Mouse (Mus musculus): Measurements from ENCODE around the gene Rffl. TPM values are rescaled to one million over a fixed set of nuclear protein-coding genes. Genes with fewer than 3 reads are reported as not detected.

Gene Rffl
- 4.3 and 5.0 TPM in 2 replicates for polyA plus RNA-seq (2014; fragmentation: Nextera tagmentation; extraction: Ambion mirVana)

GRCm38 (mm10) chr11:82871031-82871446 lies at the start of gene Rffl:
TSS of gene Rffl (minus strand) at chr11:82871210.
- Histone ChIP-seq H3K9ac (peak within 1 kb of the TSS; percentile 77), H3K4me2 (replicated peaks) (peak within 1 kb of the TSS; percentile 84), H3K9me3 (ENCODE audit: control insufficient read depth, low read length) (no peaks in the 10 kb centered on the region), H3K4me1 (replicated peaks; ENCODE audit: control insufficient read depth, insufficient read depth, low read length) (no peaks in the 10 kb centered on the region; the same call in 1 of the 2 replicates), H3K27ac (no peak within 1 kb of the TSS), H3K36me3 (replicated peaks; ENCODE audit: control insufficient read depth, insufficient read depth) (no peaks in the 10 kb centered on the region), H3K27me3 (ENCODE audit: control insufficient read depth, insufficient read depth, low read length) (no peaks in the 10 kb centered on the region), H3K4me3 (replicated peaks; ENCODE audit: low read length) (peak within 1 kb of the TSS; percentile 73)
- DNase-seq (ENCODE audit: low spot score) (peak; percentile 94), ATAC-seq (ENCODE audit: low FRiP score) (peak; percentile 93)
- WGBS = 1% methylated on average over 22 of the region's 43 CpGs

- 68% methylated on average over 10 of the region's 10 CpGs for WGBS
- Histone ChIP-seq H3K9me3 (ENCODE audit: control insufficient read depth, low read length) (no peaks in the 10 kb centered on the region), H3K9ac (no peak overlapping the region), H3K27me3 (ENCODE audit: control insufficient read depth, insufficient read depth, low read length) (peaks cover 9% of the 10 kb centered on the region; the same call in 1 of the 2 replicates), H3K36me3 (replicated peaks; ENCODE audit: control insufficient read depth, insufficient read depth) (no peaks in the 10 kb centered on the region), H3K4me3 (replicated peaks; ENCODE audit: low read length) (no peak overlapping the region), H3K4me2 (replicated peaks) (no peak overlapping the region), H3K4me1 (replicated peaks; ENCODE audit: control insufficient read depth, insufficient read depth, low read length) (no peaks in the 10 kb centered on the region), H3K27ac (no peak overlapping the region)
- no peak for DNase-seq (ENCODE audit: low spot score)
- ATAC-seq (ENCODE audit: low FRiP score) = no peak
These were observed 49.8 kb upstream of the Rffl start for GRCm38 (mm10) chr11:82920768-82921167.

GRCm38 (mm10) chr11:82914711-82915352 lies 43.8 kb upstream of the Rffl start:
- DNase-seq (ENCODE audit: low spot score) (peak; percentile 93), ATAC-seq (ENCODE audit: low FRiP score) (peak; percentile 68; the same call in 1 of the 2 replicates)
- H3K4me2 ChIP-seq (replicated peaks) = peak overlapping the region; percentile 38
- H3K9ac ChIP-seq = peak overlapping the region; percentile 16; the same call in 1 of the 2 replicates
- H3K4me3 ChIP-seq (replicated peaks; ENCODE audit: low read length) = no peak overlapping the region
- H3K4me1 ChIP-seq (replicated peaks; ENCODE audit: control insufficient read depth, insufficient read depth, low read length) = no peaks in the 10 kb centered on the region
- 11% methylated on average over 16 of the region's 16 CpGs for WGBS
- no peak overlapping the region for H3K27ac ChIP-seq
- no peaks in the 10 kb centered on the region for H3K9me3 ChIP-seq (ENCODE audit: control insufficient read depth, low read length)
- no peaks in the 10 kb centered on the region for H3K36me3 ChIP-seq (replicated peaks; ENCODE audit: control insufficient read depth, insufficient read depth)
- peaks cover 6% of the 10 kb centered on the region; the same call in 1 of the 2 replicates for H3K27me3 ChIP-seq (ENCODE audit: control insufficient read depth, insufficient read depth, low read length)

GRCm38 (mm10) chr11:82910679-82911389 lies 39.8 kb upstream of the Rffl start:
- Histone ChIP-seq H3K36me3 (replicated peaks; ENCODE audit: control insufficient read depth, insufficient read depth) (peaks cover 4% of the 10 kb centered on the region; the same call in 1 of the 2 replicates), H3K9me3 (ENCODE audit: control insufficient read depth, low read length) (no peaks in the 10 kb centered on the region), H3K27ac (no peak overlapping the region), H3K4me2 (replicated peaks) (no peak overlapping the region), H3K4me3 (replicated peaks; ENCODE audit: low read length) (no peak overlapping the region), H3K9ac (no peak overlapping the region), H3K27me3 (ENCODE audit: control insufficient read depth, insufficient read depth, low read length) (no peaks in the 10 kb centered on the region), H3K4me1 (replicated peaks; ENCODE audit: control insufficient read depth, insufficient read depth, low read length) (peaks cover 7% of the 10 kb centered on the region)
- DNase-seq (ENCODE audit: low spot score) (no peak), ATAC-seq (ENCODE audit: low FRiP score) (no peak)
- WGBS = 82% methylated on average over 11 of the region's 11 CpGs

- no peak for DNase-seq (ENCODE audit: low spot score)
- no peak within 1 kb of the TSS for H3K4me2 ChIP-seq (replicated peaks)
- no peak for ATAC-seq (ENCODE audit: low FRiP score)
- H3K36me3 ChIP-seq (replicated peaks; ENCODE audit: control insufficient read depth, insufficient read depth) = peaks cover 9% of the 10 kb centered on the region
- H3K9me3 ChIP-seq (ENCODE audit: control insufficient read depth, low read length) = no peaks in the 10 kb centered on the region
- no peaks in the 10 kb centered on the region for H3K27me3 ChIP-seq (ENCODE audit: control insufficient read depth, insufficient read depth, low read length)
- H3K4me3 ChIP-seq (replicated peaks; ENCODE audit: low read length) = no peak within 1 kb of the TSS
- no peak within 1 kb of the TSS for H3K27ac ChIP-seq
- WGBS = 87% methylated on average over 4 of the region's 4 CpGs
- H3K4me1 ChIP-seq (replicated peaks; ENCODE audit: control insufficient read depth, insufficient read depth, low read length) = peaks cover 7% of the 10 kb centered on the region
- H3K9ac ChIP-seq = no peak within 1 kb of the TSS
These were observed 39.2 kb upstream of the Rffl start, which contains the start of gene Unc45b for GRCm38 (mm10) chr11:82910250-82910649. TSS of gene Unc45b (plus strand) at chr11:82910550.

- Histone ChIP-seq H3K4me2 (replicated peaks) (peak overlapping the region; percentile 85), H3K36me3 (replicated peaks; ENCODE audit: control insufficient read depth, insufficient read depth) (peaks cover 26% of the 10 kb centered on the region), H3K27ac (no peak overlapping the region), H3K4me1 (replicated peaks; ENCODE audit: control insufficient read depth, insufficient read depth, low read length) (peaks cover 7% of the 10 kb centered on the region), H3K4me3 (replicated peaks; ENCODE audit: low read length) (no peak overlapping the region; the same call in 1 of the 2 replicates), H3K27me3 (ENCODE audit: control insufficient read depth, insufficient read depth, low read length) (no peaks in the 10 kb centered on the region), H3K9me3 (ENCODE audit: control insufficient read depth, low read length) (no peaks in the 10 kb centered on the region), H3K9ac (peak overlapping the region; percentile 70)
- ATAC-seq (ENCODE audit: low FRiP score) (no peak), DNase-seq (ENCODE audit: low spot score) (no peak)
- WGBS = 58% methylated on average over 10 of the region's 10 CpGs
These were observed 37.6 kb upstream of the Rffl start for GRCm38 (mm10) chr11:82908608-82908989.

GRCm38 (mm10) chr11:82907651-82908607 lies 36.9 kb upstream of the Rffl start, which contains the start of gene Nle1:
TSS of gene Nle1 (minus strand) at chr11:82908411.
- Histone ChIP-seq H3K4me2 (replicated peaks) (peak within 1 kb of the TSS; percentile 85), H3K36me3 (replicated peaks; ENCODE audit: control insufficient read depth, insufficient read depth) (peaks cover 33% of the 10 kb centered on the region), H3K4me1 (replicated peaks; ENCODE audit: control insufficient read depth, insufficient read depth, low read length) (peaks cover 7% of the 10 kb centered on the region), H3K9ac (peak within 1 kb of the TSS; percentile 70), H3K27ac (no peak within 1 kb of the TSS), H3K9me3 (ENCODE audit: control insufficient read depth, low read length) (no peaks in the 10 kb centered on the region), H3K4me3 (replicated peaks; ENCODE audit: low read length) (peak within 1 kb of the TSS; percentile 62), H3K27me3 (ENCODE audit: control insufficient read depth, insufficient read depth, low read length) (no peaks in the 10 kb centered on the region)
- ATAC-seq (ENCODE audit: low FRiP score) = peak; percentile 91
- peak; percentile 96 for DNase-seq (ENCODE audit: low spot score)
- WGBS = 1% methylated on average over 71 of the region's 73 CpGs

GRCm38 (mm10) chr11:82905816-82906215 lies 34.8 kb upstream of the Rffl start:
- Histone ChIP-seq H3K36me3 (replicated peaks; ENCODE audit: control insufficient read depth, insufficient read depth) (peaks cover 54% of the 10 kb centered on the region), H3K4me3 (replicated peaks; ENCODE audit: low read length) (no peak overlapping the region), H3K27me3 (ENCODE audit: control insufficient read depth, insufficient read depth, low read length) (no peaks in the 10 kb centered on the region), H3K9me3 (ENCODE audit: control insufficient read depth, low read length) (no peaks in the 10 kb centered on the region), H3K27ac (no peak overlapping the region), H3K4me2 (replicated peaks) (no peak overlapping the region), H3K4me1 (replicated peaks; ENCODE audit: control insufficient read depth, insufficient read depth, low read length) (peaks cover 7% of the 10 kb centered on the region), H3K9ac (no peak overlapping the region)
- ATAC-seq (ENCODE audit: low FRiP score) (no peak), DNase-seq (ENCODE audit: low spot score) (no peak)
- 97% methylated on average over 5 of the region's 5 CpGs for WGBS

All from hindbrain, embryonic 14.5 days (tissue).